Mouse (Mus musculus): ENCODE measurements around the gene Dtx3.
A peak's percentile ranks its signal among the peaks of the same experiment; 100 is the strongest.

DNA sequence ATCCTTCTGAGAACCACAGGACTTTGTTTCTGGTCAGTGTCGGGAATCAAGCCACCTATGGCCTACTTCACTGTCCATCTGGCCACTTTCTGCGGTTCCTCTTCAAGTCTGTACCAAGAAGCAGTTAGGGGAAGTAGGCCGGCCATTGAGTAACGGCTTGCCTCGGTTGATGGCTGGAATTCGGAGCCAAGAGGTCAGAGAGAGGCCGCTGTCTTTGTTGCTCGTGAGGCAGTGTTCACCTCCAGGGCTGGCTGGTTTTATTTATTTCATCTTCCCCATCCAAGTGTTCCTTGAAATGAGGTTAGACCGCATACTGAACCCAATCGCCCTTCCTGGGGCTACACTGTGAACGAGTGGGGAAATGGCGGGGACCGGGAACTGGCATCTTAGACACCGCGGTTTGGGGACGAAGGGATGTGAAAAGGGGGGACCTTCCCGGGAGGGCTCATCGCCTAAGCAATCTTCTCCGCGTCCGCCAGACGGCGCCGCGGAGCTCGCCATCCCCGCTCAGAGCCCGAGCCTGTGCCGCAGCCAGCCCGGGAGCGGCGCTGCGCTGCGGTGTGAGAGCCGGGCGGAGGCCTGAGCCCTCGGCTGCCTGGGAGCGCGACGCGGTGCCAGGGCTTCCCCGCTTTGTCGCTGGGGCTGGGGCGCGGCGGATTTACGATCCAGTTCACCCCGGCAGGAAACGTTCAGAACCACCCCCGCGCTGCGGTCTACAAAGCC is 30.7 kb downstream of the Dtx3 start, which contains the start of gene B4galnt1:
- TF ChIP-seq POLR2A (IDR thresholded peaks at IDR 0.05; ENCODE audit: borderline replicate concordance, low read depth, low read length): no peak
- peak; percentile 69 for TF ChIP-seq CTCF (IDR thresholded peaks at IDR 0.05; ENCODE audit: low read depth, low read length)

Data from bone marrow macrophage, adult 2 months (primary cell).